Mouse (Mus musculus) liver, embryonic 15.5 days (tissue): ENCODE data around the gene Dars2. TPM values are rescaled to one million over a fixed set of nuclear protein-coding genes. Genes with fewer than 3 reads are reported as not detected.
"Not testable (repeated sequence)": the region's sequence is repeated elsewhere in the genome, so short reads cannot be mapped to it uniquely, and the experiment has no call there.

Experiments used
- ATAC-seq: fragments of 200-750 bp; cut with Nextera tagmentation; 2 replicates; pipeline ENCODE4 v1.8.0; 2017; ENCODE audit warnings: moderate number of reproducible peaks, mild to moderate bottlenecking, moderate library complexity; ENCODE audit not compliant: insufficient read depth
- H3K27ac ChIP-seq: fragments of 300-500 bp; sonication (generic); replicated peaks from 2 replicates; pipeline ENCODE4 v1.5.1; 2015; ENCODE audit warnings: mild to moderate bottlenecking, inconsistent platforms
- H3K27me3 ChIP-seq: fragments of 300-500 bp; sonication (generic); 2 replicates; pipeline ENCODE4 v1.6.1; 2015; ENCODE audit warnings: mild to moderate bottlenecking, inconsistent platforms
- H3K36me3 ChIP-seq: fragments of 300-500 bp; sonication (generic); replicated peaks from 2 replicates; pipeline ENCODE4 v1.6.1; 2015; ENCODE audit warnings: moderate library complexity, mild to moderate bottlenecking, inconsistent platforms
- H3K4me1 ChIP-seq: fragments of 300-500 bp; sonication (generic); replicated peaks from 2 replicates; pipeline ENCODE4 v1.6.1; 2015; ENCODE audit warnings: inconsistent platforms
- H3K4me2 ChIP-seq: fragments of 300-500 bp; sonication (generic); 2 replicates; pipeline ENCODE4 v1.6.1; 2015; ENCODE audit warnings: moderate library complexity, mild to moderate bottlenecking, inconsistent platforms
- H3K4me3 ChIP-seq: fragments of 300-500 bp; sonication (generic); replicated peaks from 2 replicates; pipeline ENCODE4 v1.5.1; 2015; ENCODE audit warnings: mild to moderate bottlenecking, inconsistent platforms
- H3K9ac ChIP-seq: fragments of 300-500 bp; sonication (generic); 2 replicates; pipeline ENCODE4 v1.6.1; 2015; ENCODE audit warnings: moderate library complexity, mild to moderate bottlenecking, inconsistent platforms
- H3K9me3 ChIP-seq: fragments of 300-500 bp; sonication (generic); replicated peaks from 2 replicates; pipeline ENCODE4 v1.6.1; 2016; ENCODE audit warnings: inconsistent platforms
- WGBS: fragments of 180-500 bp; shearing (Covaris S2); methylation state at CpG from one replicate; pipeline ENCODE4 v1.1.7; 2015; ENCODE audit warnings: mixed read lengths; ENCODE audit not compliant: insufficient replicate concordance; 5-methylcytosine and 5-hydroxymethylcytosine counted together
- polyA plus RNA-seq: library from polyadenylated mRNA; unstranded; fragments of >200 nt; fragmentation: Nextera tagmentation; extraction: Ambion mirVana; gene quantifications from 2 replicates; pipeline ENCODE4 v1.2.1, GENCODE M21; 2015

Dars2 gene
- polyA plus RNA-seq, 1 experiment from 2014 or later, result 29.9 TPM

GRCm38 (mm10) chr1:161035281-161035785, 35.1 kb downstream of the Dars2 start:
- peak overlapping the region; percentile 85 for H3K4me3 ChIP-seq
- no peaks in the 10 kb centered on the region for H3K27me3 ChIP-seq
- whole genome bisulfite sequencing, result under 1% methylated on average over 14 of the region's 14 CpGs
- peak; percentile 42 for ATAC-seq
- H3K9me3 ChIP-seq, result no peaks in the 10 kb centered on the region
- peaks cover 56% of the 10 kb centered on the region for H3K4me1 ChIP-seq
- peak overlapping the region; percentile 85 for H3K4me2 ChIP-seq
- H3K27ac ChIP-seq, result peak overlapping the region; percentile 98
- H3K36me3 ChIP-seq, result peaks cover 56% of the 10 kb centered on the region
- peak overlapping the region; percentile 81 for H3K9ac ChIP-seq

GRCm38 (mm10) chr1:161034435-161035280, 35.8 kb downstream of the Dars2 start, which contains the start of gene Zbtb37:
TSS of gene Zbtb37 (minus strand) at chr1:161034849.
- peak within 1 kb of the TSS; percentile 85 for H3K4me2 ChIP-seq
- H3K4me1 ChIP-seq, result peaks cover 57% of the 10 kb centered on the region
- H3K27me3 ChIP-seq, result no peaks in the 10 kb centered on the region
- H3K9me3 ChIP-seq, result no peaks in the 10 kb centered on the region
- peak within 1 kb of the TSS; percentile 81 for H3K9ac ChIP-seq
- WGBS, result under 1% methylated on average over 76 of the region's 76 CpGs
- H3K27ac ChIP-seq, result peak within 1 kb of the TSS; percentile 98
- ATAC-seq, result peak; percentile 82
- peaks cover 51% of the 10 kb centered on the region for H3K36me3 ChIP-seq
- peak within 1 kb of the TSS; percentile 85 for H3K4me3 ChIP-seq

GRCm38 (mm10) chr1:161033856-161034434, 36.5 kb downstream of the Dars2 start:
- Histone ChIP-seq H3K4me2 (peak overlapping the region; percentile 85), H3K9me3 (no peaks in the 10 kb centered on the region), H3K36me3 (peaks cover 45% of the 10 kb centered on the region), H3K4me3 (peak overlapping the region; percentile 85), H3K9ac (peak overlapping the region; percentile 81), H3K27me3 (no peaks in the 10 kb centered on the region), H3K27ac (peak overlapping the region; percentile 98), H3K4me1 (peaks cover 53% of the 10 kb centered on the region)
- under 1% methylated on average over 21 of the region's 21 CpGs for WGBS
- ATAC-seq, result no peak

- Histone ChIP-seq H3K9ac (no peak overlapping the region), H3K4me2 (no peak overlapping the region), H3K4me1 (peaks cover 42% of the 10 kb centered on the region), H3K36me3 (peaks cover 29% of the 10 kb centered on the region), H3K27ac (0 out of 2 replicates have a peak overlapping the region, but pooled peaks have one; percentile 20), H3K4me3 (no peak overlapping the region), H3K27me3 (no peaks in the 10 kb centered on the region), H3K9me3 (no peaks in the 10 kb centered on the region)
- WGBS, result 60% methylated on average over 7 of the region's 7 CpGs
- ATAC-seq, result no peak
Measured at GRCm38 (mm10) chr1:161032345-161032744, 38.1 kb downstream of the Dars2 start.

GRCm38 (mm10) chr1:161031881-161032280, 38.6 kb downstream of the Dars2 start:
- ATAC-seq, result no peak
- H3K36me3 ChIP-seq, result peaks cover 26% of the 10 kb centered on the region
- no peak overlapping the region for H3K9ac ChIP-seq
- peaks cover 40% of the 10 kb centered on the region for H3K4me1 ChIP-seq
- no peak overlapping the region for H3K4me3 ChIP-seq
- H3K27me3 ChIP-seq, result no peaks in the 10 kb centered on the region
- 82% methylated on average over 9 of the region's 9 CpGs for WGBS
- no peak overlapping the region for H3K4me2 ChIP-seq
- no peak overlapping the region for H3K27ac ChIP-seq
- H3K9me3 ChIP-seq, result no peaks in the 10 kb centered on the region

- no peaks in the 10 kb centered on the region for H3K9me3 ChIP-seq
- peaks cover 30% of the 10 kb centered on the region for H3K4me1 ChIP-seq
- WGBS, result 67% methylated on average over 3 of the region's 3 CpGs
- no peak for ATAC-seq
- H3K27ac ChIP-seq, result no peak overlapping the region
- H3K36me3 ChIP-seq, result peaks cover 10% of the 10 kb centered on the region; the same call in 1 of the 2 replicates
- no peak overlapping the region for H3K4me2 ChIP-seq
- no peak overlapping the region for H3K4me3 ChIP-seq
- no peak overlapping the region for H3K9ac ChIP-seq
- no peaks in the 10 kb centered on the region for H3K27me3 ChIP-seq
Measured at GRCm38 (mm10) chr1:161030058-161030457, 40.4 kb downstream of the Dars2 start.

GRCm38 (mm10) chr1:161028427-161028826, 42.0 kb downstream of the Dars2 start:
- H3K4me1 ChIP-seq, result peaks cover 21% of the 10 kb centered on the region
- H3K27ac ChIP-seq, ATAC-seq, H3K27me3 ChIP-seq, H3K4me3 ChIP-seq, H3K4me2 ChIP-seq, H3K9ac ChIP-seq, H3K9me3 ChIP-seq: not testable (repeated sequence)
- peaks cover 10% of the 10 kb centered on the region; the same call in 1 of the 2 replicates for H3K36me3 ChIP-seq
- WGBS, result 75% methylated on average over 1 of the region's 1 CpGs

- H3K4me1 ChIP-seq, result peaks cover 8% of the 10 kb centered on the region; the same call in 1 of the 2 replicates
- H3K27ac ChIP-seq, result no peak overlapping the region
- H3K9me3 ChIP-seq, result no peaks in the 10 kb centered on the region
- no peak overlapping the region for H3K4me2 ChIP-seq
- no peak overlapping the region for H3K4me3 ChIP-seq
- no peak for ATAC-seq
- peaks cover 10% of the 10 kb centered on the region; the same call in 1 of the 2 replicates for H3K36me3 ChIP-seq
- no peak overlapping the region for H3K9ac ChIP-seq
- H3K27me3 ChIP-seq, result no peaks in the 10 kb centered on the region
- 43% methylated on average over 2 of the region's 2 CpGs for WGBS
Measured at GRCm38 (mm10) chr1:161027196-161027595, 43.3 kb downstream of the Dars2 start.

- Histone ChIP-seq H3K4me2 (no peak overlapping the region), H3K4me1 (0 out of 2 replicates have a peak, but pooled peaks cover 2% of the 10 kb centered on the region), H3K27me3 (no peaks in the 10 kb centered on the region), H3K9ac (no peak overlapping the region), H3K4me3 (no peak overlapping the region), H3K9me3 (no peaks in the 10 kb centered on the region), H3K27ac (no peak overlapping the region), H3K36me3 (0 out of 2 replicates have a peak, but pooled peaks cover 4% of the 10 kb centered on the region)
- ATAC-seq, result no peak
- 76% methylated on average over 5 of the region's 5 CpGs for WGBS
Measured at GRCm38 (mm10) chr1:161025410-161026210, 44.8 kb downstream of the Dars2 start.

GRCm38 (mm10) chr1:161020051-161020450, 50.4 kb downstream of the Dars2 start:
- ATAC-seq, result no peak

More at GRCm38 (mm10) chr1:161020051-161020450, 50.4 kb downstream of the Dars2 start:
- H3K9ac ChIP-seq, result no peak overlapping the region
- no peak overlapping the region for H3K27ac ChIP-seq
- no peaks in the 10 kb centered on the region for H3K4me1 ChIP-seq
- no peaks in the 10 kb centered on the region for H3K27me3 ChIP-seq
- H3K4me3 ChIP-seq, result no peak overlapping the region
- WGBS, result 83% methylated on average over 14 of the region's 14 CpGs
- H3K9me3 ChIP-seq, result no peaks in the 10 kb centered on the region
- H3K4me2 ChIP-seq, result no peak overlapping the region
- peaks cover 17% of the 10 kb centered on the region for H3K36me3 ChIP-seq
